Mouse (Mus musculus) erythroblast, embryonic 14.5 days (primary cell): ENCODE data around the gene Dock4. TPM values are rescaled to one million over a fixed set of nuclear protein-coding genes. Genes with fewer than 3 reads are reported as not detected.

Source experiments
- H3K27me3 ChIP-seq: 2 replicates; pipeline ENCODE4 v1.6.1; 2012; ENCODE audit warnings: inconsistent platforms; ENCODE audit not compliant: control insufficient read depth
- H3K36me3 ChIP-seq: 2 replicates; pipeline ENCODE4 v1.6.1; 2012; ENCODE audit warnings: mild to moderate bottlenecking, inconsistent platforms; ENCODE audit not compliant: control insufficient read depth
- H3K4me1 ChIP-seq: 2 replicates; pipeline ENCODE4 v1.6.1; 2012; ENCODE audit warnings: inconsistent platforms; ENCODE audit not compliant: control insufficient read depth
- H3K4me3 ChIP-seq: replicated peaks from 2 replicates; pipeline ENCODE3; 2012; ENCODE audit warnings: moderate library complexity, mild to moderate bottlenecking, inconsistent platforms
- H3K9me3 ChIP-seq: 2 replicates; pipeline ENCODE4 v1.6.1; 2012; ENCODE audit warnings: low read length, inconsistent platforms, mixed read lengths; ENCODE audit not compliant: control insufficient read depth
- GATA1 ChIP-seq: IDR thresholded peaks from 2 replicates; pipeline ENCODE4 v1.6.1; 2012; ENCODE audit warnings: low read length, inconsistent platforms, mixed read lengths
- TAL1 ChIP-seq: IDR thresholded peaks from 3 replicates; pipeline ENCODE4 v1.6.1; 2012; ENCODE audit warnings: low read length, inconsistent platforms, mixed read lengths
- polyA plus RNA-seq: library from polyadenylated mRNA; stranded (reverse); fragments of >175 nt; gene quantifications from 2 replicates; pipeline ENCODE4 v1.2.3, GENCODE M21; 2012

Dock4 gene
- polyA plus RNA-seq, 1 experiment, result 0.05 TPM

GRCm38 (mm10) chr12:40823631-40824030 lies 377.9 kb downstream of the Dock4 start:
- Histone ChIP-seq H3K36me3 (no peaks in the 10 kb centered on the region), H3K4me3 (no peak overlapping the region), H3K27me3 (no peaks in the 10 kb centered on the region), H3K9me3 (no peaks in the 10 kb centered on the region), H3K4me1 (no peaks in the 10 kb centered on the region)
- no peak for TF ChIP-seq GATA1
- TF ChIP-seq TAL1, result no peak

GRCm38 (mm10) chr12:40824251-40824650 lies 378.5 kb downstream of the Dock4 start:
- no peaks in the 10 kb centered on the region for H3K4me1 ChIP-seq
- H3K4me3 ChIP-seq, result no peak overlapping the region
- TF ChIP-seq TAL1 (no peak), GATA1 (no peak)
- no peaks in the 10 kb centered on the region for H3K9me3 ChIP-seq
- no peaks in the 10 kb centered on the region for H3K36me3 ChIP-seq
- no peaks in the 10 kb centered on the region for H3K27me3 ChIP-seq

GRCm38 (mm10) chr12:40825935-40826460 lies 380.2 kb downstream of the Dock4 start:
- H3K9me3 ChIP-seq, result no peaks in the 10 kb centered on the region

GRCm38 (mm10) chr12:40826491-40826890 lies 380.7 kb downstream of the Dock4 start:
- Histone ChIP-seq H3K4me1 (no peaks in the 10 kb centered on the region), H3K4me3 (no peak overlapping the region), H3K27me3 (no peaks in the 10 kb centered on the region), H3K36me3 (no peaks in the 10 kb centered on the region), H3K9me3 (no peaks in the 10 kb centered on the region)
- TF ChIP-seq TAL1 (no peak), GATA1 (no peak)

More at GRCm38 (mm10) chr12:40825935-40826460, 380.2 kb downstream of the Dock4 start:
- Histone ChIP-seq H3K4me1 (no peaks in the 10 kb centered on the region), H3K4me3 (no peak overlapping the region), H3K27me3 (no peaks in the 10 kb centered on the region), H3K36me3 (no peaks in the 10 kb centered on the region)
- no peak for TF ChIP-seq TAL1
- no peak for TF ChIP-seq GATA1

DNA sequence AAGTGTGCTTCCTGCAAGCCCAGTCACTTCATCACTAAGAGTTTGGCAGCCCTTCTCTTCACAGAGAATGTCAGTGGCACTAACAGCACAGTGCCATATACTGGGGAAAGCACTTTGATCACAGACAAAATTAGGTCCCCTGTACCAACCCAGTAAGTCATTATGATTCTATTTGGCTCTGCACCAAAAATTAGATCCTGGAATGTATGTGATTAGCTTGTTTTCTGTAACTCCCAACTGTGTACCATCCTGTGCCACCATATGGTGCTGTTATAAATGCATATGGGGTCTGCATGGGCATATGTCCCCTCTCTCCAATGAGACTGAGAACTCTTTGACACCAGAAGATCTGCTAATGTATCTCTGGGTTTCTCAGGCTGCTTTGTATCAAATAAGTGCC lies 382.3 kb downstream of the Dock4 start:
- Histone ChIP-seq H3K36me3 (no peaks in the 10 kb centered on the region), H3K27me3 (no peaks in the 10 kb centered on the region), H3K9me3 (no peaks in the 10 kb centered on the region), H3K4me3 (no peak overlapping the region), H3K4me1 (no peaks in the 10 kb centered on the region)
- no peak for TF ChIP-seq GATA1
- TF ChIP-seq TAL1, result no peak

DNA sequence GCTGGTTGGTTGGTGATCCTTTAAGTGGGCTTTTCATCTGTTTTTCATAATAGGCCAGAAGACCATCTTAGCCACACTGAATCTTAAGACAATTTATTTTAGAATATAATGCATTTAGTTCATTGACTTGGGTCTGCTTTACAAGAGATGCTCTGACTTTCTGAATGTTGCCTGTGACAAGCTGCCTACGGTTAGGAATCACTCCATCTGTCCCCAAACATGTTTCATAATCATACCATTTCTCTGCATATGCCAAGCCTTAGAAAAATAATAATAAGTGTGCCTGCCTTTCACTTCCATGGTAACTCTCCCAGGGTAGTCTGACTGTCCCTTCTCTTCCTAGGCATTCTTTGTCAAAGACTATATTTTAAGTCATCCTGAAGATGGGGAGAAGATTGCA lies 383.5 kb downstream of the Dock4 start:
- Histone ChIP-seq H3K27me3 (no peaks in the 10 kb centered on the region), H3K4me3 (no peak overlapping the region), H3K9me3 (no peaks in the 10 kb centered on the region)

DNA sequence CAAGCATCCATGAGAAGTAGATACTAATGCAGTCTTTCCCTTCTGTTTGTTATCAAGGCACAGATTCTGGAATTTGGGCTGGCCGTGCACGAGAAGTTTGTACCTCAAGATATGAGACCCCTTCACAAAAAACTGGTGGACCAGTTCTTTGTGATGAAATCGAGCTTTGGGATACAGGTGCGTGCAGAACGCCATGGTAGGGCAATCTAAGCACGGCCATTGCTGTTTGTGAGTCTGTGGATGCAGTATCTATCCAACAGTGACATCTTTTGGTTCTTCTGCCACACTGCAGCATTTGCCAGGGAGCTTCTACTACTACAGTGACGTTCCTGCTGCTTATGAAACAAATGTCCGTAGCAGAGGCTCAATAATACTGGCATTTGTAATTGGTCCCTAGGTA lies 386.4 kb downstream of the Dock4 start:
- H3K9me3 ChIP-seq, result no peaks in the 10 kb centered on the region
- no peaks in the 10 kb centered on the region for H3K27me3 ChIP-seq
- no peak overlapping the region for H3K4me3 ChIP-seq
- H3K4me1 ChIP-seq, result no peaks in the 10 kb centered on the region
- no peaks in the 10 kb centered on the region for H3K36me3 ChIP-seq
- TF ChIP-seq TAL1 (no peak), GATA1 (no peak)

More for the DNA sequence above, 383.5 kb downstream of the Dock4 start:
- TF ChIP-seq GATA1, result no peak
- no peak for TF ChIP-seq TAL1
- Histone ChIP-seq H3K4me1 (no peaks in the 10 kb centered on the region), H3K36me3 (no peaks in the 10 kb centered on the region)

GRCm38 (mm10) chr12:40836924-40837323 lies 391.2 kb downstream of the Dock4 start:
- no peaks in the 10 kb centered on the region; the same call in 1 of the 2 replicates for H3K27me3 ChIP-seq
- no peak overlapping the region for H3K4me3 ChIP-seq
- peaks cover 30% of the 10 kb centered on the region for H3K4me1 ChIP-seq
- no peak for TF ChIP-seq GATA1
- no peak for TF ChIP-seq TAL1
- no peaks in the 10 kb centered on the region for H3K36me3 ChIP-seq
- no peaks in the 10 kb centered on the region for H3K9me3 ChIP-seq

DNA sequence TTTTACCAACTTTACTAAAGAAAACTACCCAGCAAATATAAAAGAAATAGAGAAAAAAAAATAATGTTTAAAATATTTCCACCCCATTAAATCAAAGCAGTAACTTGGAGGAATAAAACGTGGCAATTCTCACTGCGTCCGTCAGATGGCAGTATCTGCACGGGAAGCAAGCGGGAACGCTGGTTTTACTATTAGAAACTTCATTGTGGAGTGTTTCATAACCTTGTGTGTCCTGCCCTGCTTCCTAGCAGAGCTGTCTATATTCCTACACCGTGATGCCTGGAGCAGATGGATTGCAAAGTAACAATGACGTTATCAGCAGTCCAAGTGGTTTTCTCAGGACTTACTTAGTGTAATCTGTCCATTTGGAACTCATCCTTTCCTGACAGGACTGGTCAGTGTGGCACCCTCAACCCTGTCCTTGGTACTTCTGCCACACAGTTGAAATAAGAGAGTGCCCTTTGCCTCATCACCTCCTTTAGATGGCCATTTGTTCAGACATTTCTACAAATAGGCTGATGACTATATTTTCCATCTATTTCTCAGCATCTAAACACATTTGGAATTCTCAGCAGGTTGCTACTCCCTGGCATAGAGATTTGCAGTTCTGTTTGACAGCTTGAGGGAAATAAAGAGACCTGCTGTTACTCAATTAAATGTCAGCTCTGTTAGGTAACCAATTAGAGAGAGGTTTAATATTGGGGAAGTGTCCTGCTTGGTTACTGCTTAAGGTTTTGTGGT lies 392.0 kb downstream of the Dock4 start:
- Histone ChIP-seq H3K27me3 (no peaks in the 10 kb centered on the region; the same call in 1 of the 2 replicates), H3K9me3 (no peaks in the 10 kb centered on the region), H3K4me1 (peaks cover 39% of the 10 kb centered on the region), H3K4me3 (no peak overlapping the region), H3K36me3 (no peaks in the 10 kb centered on the region)
- TF ChIP-seq TAL1 (no peak), GATA1 (no peak)
